In genomic region chr11:54088253-54088946, GRCm38 (mm10) we compare ENCODE assay signal across 12 mouse cellular contexts. TPM values are rescaled to one million over a fixed set of nuclear protein-coding genes. Genes with fewer than 3 reads are reported as not detected.
DNase-seq lines count a peak whose midpoint lies in the region; ATAC-seq and TF ChIP-seq lines count a peak whose summit lies in the region.
"Had no signal": no experiment of that assay in that cellular context is flagged by ENCODE, and none has a peak within 500 bp of the region (broad histone marks: within the 10 kb centered on the region; RNA-seq: fewer than 3 reads in every experiment).

No protein-coding gene starts in this region.

- H3K27me3 ChIP-seq in forebrain, postnatal 0 days (ENCODE audit: insufficient read depth, low read length) = no peaks in the 10 kb centered on the region
- no peaks in the 10 kb centered on the region for H3K27me3 ChIP-seq in forebrain, embryonic 11.5 days (ENCODE audit: control insufficient read depth, insufficient read depth, low read length)
- no peaks in the 10 kb centered on the region for H3K27me3 ChIP-seq in midbrain, embryonic 15.5 days (replicated peaks)
- no peaks in the 10 kb centered on the region for H3K27me3 ChIP-seq in midbrain, embryonic 10.5 days (ENCODE audit: low read depth, poor library complexity, severe bottlenecking)
- H3K27me3 ChIP-seq in splenic B cell, adult 2 months (ENCODE audit: control insufficient read depth, insufficient read depth, low read length, poor library complexity, severe bottlenecking) = no peaks in the 10 kb centered on the region
- H3K27me3 ChIP-seq: limb, embryonic 15.5 days; lung, embryonic 15.5 days; midbrain, embryonic 12.5 days had no signal

- H3K4me3 ChIP-seq in forebrain, postnatal 0 days (ENCODE audit: low read depth, low read length) = no peak overlapping the region
- H3K4me3 ChIP-seq in forebrain, embryonic 11.5 days (ENCODE audit: low read depth, low read length) = no peak overlapping the region
- H3K4me3 ChIP-seq in midbrain, embryonic 15.5 days = no peak overlapping the region
- H3K4me3 ChIP-seq in midbrain, embryonic 10.5 days = no peak overlapping the region
- H3K4me3 ChIP-seq: limb, embryonic 15.5 days; lung, embryonic 15.5 days; midbrain, embryonic 12.5 days had no signal

- 72% methylated on average over 7 of the region's 7 CpGs for WGBS in forebrain, postnatal 0 days
- WGBS in forebrain, embryonic 11.5 days = 83% methylated on average over 7 of the region's 7 CpGs
- 78% methylated on average over 7 of the region's 7 CpGs for whole genome bisulfite sequencing in midbrain, embryonic 15.5 days
- WGBS in midbrain, embryonic 10.5 days = 86% methylated on average over 7 of the region's 7 CpGs

- no peaks in the 10 kb centered on the region for H3K36me3 ChIP-seq in forebrain, postnatal 0 days (ENCODE audit: insufficient read depth)
- H3K36me3 ChIP-seq in forebrain, embryonic 11.5 days (ENCODE audit: control insufficient read depth, insufficient read depth, low read length) = no peaks in the 10 kb centered on the region
- no peaks in the 10 kb centered on the region for H3K36me3 ChIP-seq in midbrain, embryonic 15.5 days (replicated peaks)
- no peaks in the 10 kb centered on the region for H3K36me3 ChIP-seq in midbrain, embryonic 10.5 days
- no peaks in the 10 kb centered on the region for H3K36me3 ChIP-seq in splenic B cell, adult 2 months (ENCODE audit: control insufficient read depth, insufficient read depth, low read length, poor library complexity, severe bottlenecking)
- H3K36me3 ChIP-seq: G1E; limb, embryonic 15.5 days; lung, embryonic 15.5 days; midbrain, embryonic 12.5 days had no signal

- no peak overlapping the region for H3K4me2 ChIP-seq in forebrain, postnatal 0 days (ENCODE audit: low read depth)
- H3K4me2 ChIP-seq in forebrain, embryonic 11.5 days (ENCODE audit: low read depth, low read length, severe bottlenecking) = no peak overlapping the region
- H3K4me2 ChIP-seq in midbrain, embryonic 15.5 days = no peak overlapping the region
- H3K4me2 ChIP-seq: limb, embryonic 15.5 days; lung, embryonic 15.5 days; midbrain, embryonic 12.5 days had no signal

- no peak overlapping the region for H3K9ac ChIP-seq in forebrain, postnatal 0 days
- H3K9ac ChIP-seq in forebrain, embryonic 11.5 days (ENCODE audit: low read length) = no peak overlapping the region
- H3K9ac ChIP-seq in midbrain, embryonic 15.5 days = no peak overlapping the region
- H3K9ac ChIP-seq: limb, embryonic 15.5 days; lung, embryonic 15.5 days; midbrain, embryonic 12.5 days had no signal

- no peak overlapping the region; the same call in 1 of the 2 replicates for H3K27ac ChIP-seq in forebrain, postnatal 0 days (ENCODE audit: low read depth, low read length)
- no peak overlapping the region for H3K27ac ChIP-seq in forebrain, embryonic 11.5 days (ENCODE audit: low read depth, low read length)
- H3K27ac ChIP-seq in midbrain, embryonic 15.5 days = no peak overlapping the region
- H3K27ac ChIP-seq in midbrain, embryonic 10.5 days (replicated peaks) = no peak overlapping the region
- H3K27ac ChIP-seq: limb, embryonic 15.5 days; lung, embryonic 15.5 days; midbrain, embryonic 12.5 days had no signal

- no peaks in the 10 kb centered on the region for H3K9me3 ChIP-seq in forebrain, postnatal 0 days (ENCODE audit: low read length)
- no peaks in the 10 kb centered on the region for H3K9me3 ChIP-seq in forebrain, embryonic 11.5 days (ENCODE audit: control insufficient read depth, low read length)
- no peaks in the 10 kb centered on the region for H3K9me3 ChIP-seq in midbrain, embryonic 15.5 days
- no peaks in the 10 kb centered on the region for H3K9me3 ChIP-seq in midbrain, embryonic 10.5 days (replicated peaks)
- H3K9me3 ChIP-seq: G1E; limb, embryonic 15.5 days; lung, embryonic 15.5 days; midbrain, embryonic 12.5 days had no signal

- peak; percentile 49 for DNase-seq in forebrain, postnatal 0 days
- DNase-seq in forebrain, embryonic 11.5 days (ENCODE audit: low spot score) = no peak
- no peak for DNase-seq in midbrain, embryonic 10.5 days (ENCODE audit: low spot score)
- DNase-seq in splenic B cell, adult 2 months (ENCODE audit: low read depth, low spot score) = peak; percentile 71
- no peak for DNase-seq in left cerebral cortex, adult 18-20 months (ENCODE audit: low spot score in 2 of 2)
- DNase-seq in testis, postnatal 10 days (ENCODE audit: low spot score) = no peak

- no peaks in the 10 kb centered on the region for H3K4me1 ChIP-seq in forebrain, postnatal 0 days (ENCODE audit: insufficient read depth)
- no peaks in the 10 kb centered on the region for H3K4me1 ChIP-seq in forebrain, embryonic 11.5 days (replicated peaks; ENCODE audit: control insufficient read depth, insufficient read depth, low read length)
- no peaks in the 10 kb centered on the region for H3K4me1 ChIP-seq in midbrain, embryonic 15.5 days
- H3K4me1 ChIP-seq in midbrain, embryonic 10.5 days = 0 out of 2 replicates have a peak, but pooled peaks cover 7% of the 10 kb centered on the region
- H3K4me1 ChIP-seq: lung, embryonic 15.5 days had no signal

- peak; percentile 61; the same call in 1 of the 2 replicates for ATAC-seq in forebrain, postnatal 0 days
- ATAC-seq in forebrain, embryonic 11.5 days (replicated peaks; ENCODE audit: low FRiP score) = no peak
- peak; percentile 20; the same call in 1 of the 2 replicates for ATAC-seq in midbrain, embryonic 15.5 days (replicated peaks)
- ATAC-seq in common myeloid progenitor, adult 5-6 weeks (replicated peaks; ENCODE audit: low read depth, poor library complexity, severe bottlenecking) = peak; percentile 55

- TF ChIP-seq CTCF in forebrain, postnatal 0 days (IDR thresholded peaks at IDR 0.05; ENCODE audit: low read depth) = no peak

RNA-seq across cellular contexts. Expression of gene P4ha2, which starts 11.5 kb away (rescaled TPM):
- 6.8 and 9.8 TPM in 2 replicates for total RNA-seq in forebrain, postnatal 0 days (2014; rRNA removed)
- 6.0 and 6.1 TPM in 2 replicates for polyA plus RNA-seq in forebrain, postnatal 0 days (2015; fragmentation: Nextera tagmentation; extraction: Ambion mirVana)
- 16.0 and 16.4 TPM in 2 replicates for polyA plus RNA-seq in forebrain, embryonic 11.5 days (2014; fragmentation: Nextera tagmentation; extraction: Ambion mirVana)
- polyA plus RNA-seq in midbrain, embryonic 15.5 days (2015; fragmentation: Nextera tagmentation; extraction: Ambion mirVana) = 10.0 and 10.3 TPM in 2 replicates
- 25.0 and 25.2 TPM in 2 replicates for polyA plus RNA-seq in midbrain, embryonic 10.5 days (2016; fragmentation: Nextera tagmentation; extraction: Ambion mirVana)
- 0.18 TPM in 1 of 2 replicates, not detected in the other for total RNA-seq in common myeloid progenitor, adult 5-6 weeks (2017)
- 10 to 100 TPM; 22.8 to 24.3 TPM for total RNA-seq in left cerebral cortex, adult 18-20 months (2021)
- polyA plus RNA-seq: G1E had no signal

RNA-seq across cellular contexts. Expression of gene Pdlim4, which starts 19.6 kb away (rescaled TPM):
- total RNA-seq in forebrain, postnatal 0 days (2014; rRNA removed) = 27.6 and 30.9 TPM in 2 replicates
- polyA plus RNA-seq in forebrain, postnatal 0 days (2015; fragmentation: Nextera tagmentation; extraction: Ambion mirVana) = 47.9 and 50.7 TPM in 2 replicates
- 45.3 and 48.6 TPM in 2 replicates for polyA plus RNA-seq in forebrain, embryonic 11.5 days (2014; fragmentation: Nextera tagmentation; extraction: Ambion mirVana)
- polyA plus RNA-seq in midbrain, embryonic 15.5 days (2015; fragmentation: Nextera tagmentation; extraction: Ambion mirVana) = 22.3 and 26.8 TPM in 2 replicates
- polyA plus RNA-seq in midbrain, embryonic 10.5 days (2016; fragmentation: Nextera tagmentation; extraction: Ambion mirVana) = 52.4 and 57.4 TPM in 2 replicates
- 0.41 TPM in 1 of 2 replicates, not detected in the other for total RNA-seq in common myeloid progenitor, adult 5-6 weeks (2017)
- 10 to 100 TPM; 13.5 to 14.5 TPM for total RNA-seq in left cerebral cortex, adult 18-20 months (2021)
- polyA plus RNA-seq: G1E had no signal

Comparison
In these comparisons a context has a peak if more than half of its experiments do, and no peak if none do; other contexts are left out.
1. DNase-seq: peak in forebrain, postnatal 0 days (single experiment) and splenic B cell, adult 2 months (single experiment); none in forebrain, embryonic 11.5 days (single experiment), midbrain, embryonic 10.5 days (single experiment), left cerebral cortex, adult 18-20 months (0 of 2) and testis, postnatal 10 days (single experiment).